Mouse (Mus musculus): ENCODE results near the gene Arrb1. TPM values are rescaled to one million over a fixed set of nuclear protein-coding genes. Genes with fewer than 3 reads are reported as not detected.

The Arrb1 gene
- polyA plus RNA-seq, 1 experiment: 29.6 TPM

- Histone ChIP-seq H3K4me3 (ENCODE audit: control insufficient read depth, insufficient read depth, low read length) (no peak overlapping the region), H3K4me1 (replicated peaks; ENCODE audit: control insufficient read depth, insufficient read depth, low read length) (no peaks in the 10 kb centered on the region), H3K27me3 (ENCODE audit: control insufficient read depth, insufficient read depth, low read length) (no peaks in the 10 kb centered on the region), H3K27ac (ENCODE audit: control insufficient read depth, insufficient read depth, low read length) (no peak overlapping the region), H3K36me3 (ENCODE audit: control insufficient read depth, insufficient read depth, low read length) (no peaks in the 10 kb centered on the region)
- peak; percentile 12 for DNase-seq
- TF ChIP-seq CTCF (IDR thresholded peaks at IDR 0.05; ENCODE audit: borderline replicate concordance, control insufficient read depth, extremely low read depth, insufficient read depth, low read length, poor library complexity) (no peak), POLR2A (IDR thresholded peaks at IDR 0.05; ENCODE audit: control insufficient read depth, extremely low read depth, insufficient read depth, low read length, poor library complexity) (no peak)
- 8% methylated on average over 6 of the region's 6 CpGs for WGBS
Measured at GRCm38 (mm10) chr7:99648623-99649022, 113.4 kb downstream of the Arrb1 start.

- 75% methylated on average over 4 of the region's 4 CpGs for WGBS
- Histone ChIP-seq H3K4me1 (replicated peaks; ENCODE audit: control insufficient read depth, insufficient read depth, low read length) (no peaks in the 10 kb centered on the region), H3K4me3 (ENCODE audit: control insufficient read depth, insufficient read depth, low read length) (no peak overlapping the region), H3K27ac (ENCODE audit: control insufficient read depth, insufficient read depth, low read length) (no peak overlapping the region), H3K36me3 (ENCODE audit: control insufficient read depth, insufficient read depth, low read length) (no peaks in the 10 kb centered on the region), H3K27me3 (ENCODE audit: control insufficient read depth, insufficient read depth, low read length) (no peaks in the 10 kb centered on the region)
- no peak for DNase-seq
- TF ChIP-seq POLR2A (IDR thresholded peaks at IDR 0.05; ENCODE audit: control insufficient read depth, extremely low read depth, insufficient read depth, low read length, poor library complexity) (no peak), CTCF (IDR thresholded peaks at IDR 0.05; ENCODE audit: borderline replicate concordance, control insufficient read depth, extremely low read depth, insufficient read depth, low read length, poor library complexity) (no peak)
Measured at GRCm38 (mm10) chr7:99649585-99649984, 114.3 kb downstream of the Arrb1 start.

DNA sequence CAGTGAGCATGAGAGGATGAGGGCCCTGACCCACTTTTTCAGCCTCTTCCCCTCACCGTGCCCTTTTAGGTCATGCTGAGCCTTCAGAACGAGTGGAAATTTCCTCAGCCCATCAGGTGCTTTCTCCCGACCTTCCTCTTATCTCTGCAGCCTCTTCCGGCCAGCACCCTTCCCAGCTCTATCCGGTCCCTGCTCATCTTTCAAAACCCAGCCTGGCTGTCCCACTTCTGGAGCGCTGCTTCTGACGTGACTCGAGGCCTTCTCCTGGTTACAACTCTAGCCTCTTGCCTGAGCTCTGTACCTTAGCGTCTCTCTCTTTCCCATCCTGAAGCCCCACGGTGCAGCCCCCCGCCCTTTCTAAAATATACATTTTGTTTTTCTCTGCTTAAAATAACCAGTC lies 119.0 kb downstream of the Arrb1 start:
- no peaks in the 10 kb centered on the region for H3K4me1 ChIP-seq (replicated peaks; ENCODE audit: control insufficient read depth, insufficient read depth, low read length)
- no peaks in the 10 kb centered on the region for H3K27me3 ChIP-seq (ENCODE audit: control insufficient read depth, insufficient read depth, low read length)
- 79% methylated on average over 11 of the region's 11 CpGs for WGBS
- TF ChIP-seq CTCF (IDR thresholded peaks at IDR 0.05; ENCODE audit: borderline replicate concordance, control insufficient read depth, extremely low read depth, insufficient read depth, low read length, poor library complexity) (no peak), POLR2A (IDR thresholded peaks at IDR 0.05; ENCODE audit: control insufficient read depth, extremely low read depth, insufficient read depth, low read length, poor library complexity) (no peak)
- no peak for DNase-seq
- H3K27ac ChIP-seq (ENCODE audit: control insufficient read depth, insufficient read depth, low read length): no peak overlapping the region
- H3K4me3 ChIP-seq (ENCODE audit: control insufficient read depth, insufficient read depth, low read length): no peak overlapping the region
- no peaks in the 10 kb centered on the region for H3K36me3 ChIP-seq (ENCODE audit: control insufficient read depth, insufficient read depth, low read length)

Other genes with a start within 250 kb of the Arrb1 start
- 53.3 and 66.1 TPM in 2 replicates for gene Serpinh1, start 182.2 kb upstream of the Arrb1 start, polyA plus RNA-seq (2012; rRNA removed)
- 13.9 and 18.5 TPM in 2 replicates for gene Gdpd5, start 154.1 kb upstream of the Arrb1 start, polyA plus RNA-seq (2012; rRNA removed)
- 1.0 and 1.5 TPM in 2 replicates for gene Klhl35, start 69.5 kb upstream of the Arrb1 start, polyA plus RNA-seq (2012; rRNA removed)
- 483 and 566 TPM in 2 replicates for gene Rps3, start 51.7 kb upstream of the Arrb1 start, polyA plus RNA-seq (2012; rRNA removed)
- gene Tpbgl, start 91.6 kb downstream of the Arrb1 start, polyA plus RNA-seq (2012; rRNA removed): 3.8 and 4.6 TPM in 2 replicates
- 29.8 and 36.1 TPM in 2 replicates for gene Slco2b1, start 175.9 kb downstream of the Arrb1 start, polyA plus RNA-seq (2012; rRNA removed)
- gene Olfr520, start 194.8 kb downstream of the Arrb1 start, polyA plus RNA-seq (2012; rRNA removed): not detected in 2 replicates
- gene Olfr521, start 228.0 kb downstream of the Arrb1 start, polyA plus RNA-seq (2012; rRNA removed): not detected in 2 replicates